Mouse (Mus musculus): ENCODE results near the gene Mical3.

Gene Mical3

GRCm38 (mm10) chr6:121084050-121084480 is 46.7 kb downstream of the Mical3 start:
- no peak for DNase-seq (ENCODE audit: low read depth, low spot score)

DNA sequence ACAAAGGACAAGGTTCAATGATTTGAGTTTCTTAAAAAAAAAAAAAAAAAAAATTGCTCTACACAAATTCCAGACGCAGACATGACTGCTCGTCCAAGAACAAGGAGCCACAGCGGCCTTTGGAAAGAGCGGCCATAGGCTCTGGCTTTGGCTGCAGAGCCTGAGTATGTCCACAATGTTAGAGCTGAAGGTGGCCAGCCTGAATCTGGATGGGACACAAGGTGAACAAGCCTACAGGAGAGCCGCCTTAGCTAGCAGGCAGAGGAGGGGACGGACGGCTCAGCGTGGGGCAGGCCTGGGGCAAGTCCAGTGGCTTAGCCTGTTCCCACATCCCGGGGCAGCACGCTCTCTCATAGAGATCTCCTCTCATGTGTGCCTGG is 48.7 kb downstream of the Mical3 start:
- DNase-seq (ENCODE audit: low read depth, low spot score) = no peak

DNA sequence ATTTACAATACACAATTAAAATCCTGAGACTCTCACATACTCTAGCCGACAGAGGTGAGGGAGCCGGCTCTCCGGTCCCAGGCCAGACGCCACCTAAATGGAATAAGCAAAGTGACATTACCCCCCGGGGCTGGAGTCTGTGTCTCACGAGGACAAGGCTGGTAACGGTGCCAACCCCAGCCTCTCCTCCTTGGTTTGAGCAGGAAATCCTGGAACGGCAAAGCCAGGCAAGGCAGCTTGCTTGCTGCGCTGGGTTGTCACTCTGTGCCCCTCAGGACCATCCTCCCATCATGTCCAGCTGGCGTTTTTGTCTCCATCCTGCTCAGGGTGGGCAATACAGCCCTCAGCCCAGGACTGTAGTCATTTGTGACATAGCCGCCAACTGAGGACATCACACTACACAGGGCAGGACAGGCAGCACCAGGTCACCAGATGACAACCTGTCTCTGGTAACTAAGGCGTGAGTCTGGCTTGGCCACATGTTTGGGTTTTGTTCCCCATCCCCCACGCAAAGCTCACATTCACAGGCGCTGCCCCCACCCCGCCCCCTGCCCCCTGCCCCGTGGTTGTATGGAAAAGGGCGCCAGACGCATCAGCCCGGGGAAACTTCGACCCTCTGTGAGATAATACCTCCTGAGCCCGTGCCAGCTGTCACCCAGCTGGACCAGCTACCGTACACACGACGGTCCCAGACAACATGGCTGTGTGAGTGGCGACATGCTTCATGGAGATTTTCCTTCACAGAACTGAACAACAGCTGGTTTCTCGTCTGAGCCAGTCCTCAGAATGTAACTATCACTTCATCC is 49.3 kb downstream of the Mical3 start:
- no peak for DNase-seq (ENCODE audit: low read depth, low spot score)

- DNase-seq (ENCODE audit: low read depth, low spot score) = no peak
Observed at GRCm38 (mm10) chr6:121078175-121078574, 52.6 kb downstream of the Mical3 start.

GRCm38 (mm10) chr6:121076929-121077566 is 53.8 kb downstream of the Mical3 start:
- DNase-seq (ENCODE audit: low read depth, low spot score) = no peak

GRCm38 (mm10) chr6:121075763-121076162 is 55.0 kb downstream of the Mical3 start:
- DNase-seq (ENCODE audit: low read depth, low spot score) = no peak

DNA sequence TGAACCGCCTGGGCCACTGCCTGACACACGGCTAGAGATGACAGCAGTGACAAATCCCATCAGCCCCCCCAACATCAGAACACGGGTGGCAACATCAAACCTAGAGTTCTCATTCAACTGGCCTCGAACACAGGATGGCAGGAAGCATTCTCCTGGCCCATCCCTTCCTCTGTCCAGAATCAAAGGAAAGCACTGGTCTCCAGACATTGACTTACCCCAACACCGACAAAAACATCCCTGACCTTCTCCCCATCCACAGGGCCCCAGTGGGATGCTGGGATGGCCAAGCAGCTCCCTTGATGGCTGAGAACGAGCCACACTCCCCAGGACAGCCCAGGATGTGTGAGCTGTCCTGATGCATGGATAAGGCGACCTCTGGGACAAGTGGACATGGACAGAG is 57.5 kb downstream of the Mical3 start:
- DNase-seq (ENCODE audit: low read depth, low spot score) = no peak

DNA sequence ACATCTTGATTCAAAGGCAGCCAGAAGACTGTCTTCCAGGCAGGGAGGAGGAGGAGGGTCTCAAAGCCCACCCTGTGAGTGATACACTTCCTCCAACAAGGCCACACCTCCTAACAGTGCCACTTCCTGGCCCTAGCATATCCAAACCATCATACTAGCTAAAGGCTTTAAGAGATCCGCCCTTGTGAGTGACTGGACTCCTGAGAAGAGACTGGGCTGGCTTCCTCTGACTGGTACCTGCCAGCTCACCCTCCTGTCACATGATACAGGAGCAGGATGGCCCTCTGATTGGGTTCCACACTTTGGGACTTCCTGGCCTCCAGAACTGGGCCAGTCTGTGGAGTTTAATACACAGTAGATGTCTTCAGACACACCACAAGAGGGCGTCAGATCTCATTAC is 58.2 kb downstream of the Mical3 start:
- DNase-seq (ENCODE audit: low read depth, low spot score) = no peak

GRCm38 (mm10) chr6:121070584-121071230 is 60.1 kb downstream of the Mical3 start:
- no peak for DNase-seq (ENCODE audit: low read depth, low spot score)

DNA sequence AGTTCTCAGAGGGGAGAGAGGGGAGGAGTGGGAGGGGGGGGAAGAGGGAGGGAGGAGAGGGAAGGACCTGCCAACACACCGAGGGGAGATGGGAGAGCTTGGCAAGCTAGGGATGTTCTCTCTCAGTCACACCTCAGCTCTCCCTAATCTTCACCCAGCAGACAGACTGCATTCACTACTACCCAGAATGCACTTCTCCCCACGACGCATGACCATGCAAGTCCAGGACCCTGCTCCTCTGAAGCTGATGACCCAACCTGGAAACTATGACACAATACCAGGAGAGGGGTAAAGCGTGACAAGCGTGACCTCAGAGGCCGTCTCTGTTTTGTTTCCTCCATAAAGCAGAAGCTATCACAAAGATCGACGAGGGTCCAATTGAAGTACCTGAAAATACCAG is 61.6 kb downstream of the Mical3 start:
- no peak for DNase-seq (ENCODE audit: low read depth, low spot score)

DNA sequence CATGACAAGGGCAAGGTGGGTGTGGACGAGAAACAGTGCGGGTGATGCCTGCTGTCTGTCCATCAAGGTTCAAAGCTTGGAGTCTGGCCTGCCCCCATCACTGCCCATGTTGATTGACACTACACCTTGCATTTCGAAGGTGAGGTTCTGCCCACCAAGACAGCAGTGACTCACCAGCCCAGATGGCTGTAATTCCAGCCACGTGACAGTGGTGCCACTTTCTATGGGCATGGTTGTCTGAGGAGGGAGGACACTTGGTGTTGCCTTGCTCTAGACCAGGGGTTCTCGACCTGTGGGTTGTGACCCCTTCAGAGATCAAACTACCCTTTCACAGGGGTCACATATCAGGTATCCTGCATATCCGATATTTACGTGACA is 62.7 kb downstream of the Mical3 start:
- no peak for DNase-seq (ENCODE audit: low read depth, low spot score)

- no peak for DNase-seq (ENCODE audit: low read depth, low spot score)
Observed at GRCm38 (mm10) chr6:121067426-121068086, 63.2 kb downstream of the Mical3 start.

DNA sequence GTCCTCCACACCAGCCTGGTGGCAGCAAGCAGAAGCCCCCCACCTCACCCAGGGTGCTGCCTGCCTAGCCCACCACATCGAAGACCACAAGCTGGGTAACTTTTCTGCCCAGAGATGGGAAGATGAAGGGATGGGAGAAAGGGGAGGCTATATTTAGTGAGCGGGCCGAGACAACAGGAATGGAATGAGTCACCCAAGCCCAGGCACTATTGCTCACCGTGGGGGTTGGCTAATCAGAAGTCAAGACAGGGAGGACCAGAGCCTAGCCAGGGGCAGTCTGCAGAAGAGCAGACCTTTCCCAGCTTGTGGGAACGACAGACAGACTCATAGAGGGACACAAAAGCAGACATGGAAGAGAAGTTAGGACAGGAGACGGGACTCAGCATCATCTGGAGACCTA is 64.0 kb downstream of the Mical3 start:
- no peak for DNase-seq (ENCODE audit: low read depth, low spot score)

- peak; percentile 86 for DNase-seq (ENCODE audit: low read depth, low spot score)
Observed at GRCm38 (mm10) chr6:121064356-121065015, 66.3 kb downstream of the Mical3 start.

DNA sequence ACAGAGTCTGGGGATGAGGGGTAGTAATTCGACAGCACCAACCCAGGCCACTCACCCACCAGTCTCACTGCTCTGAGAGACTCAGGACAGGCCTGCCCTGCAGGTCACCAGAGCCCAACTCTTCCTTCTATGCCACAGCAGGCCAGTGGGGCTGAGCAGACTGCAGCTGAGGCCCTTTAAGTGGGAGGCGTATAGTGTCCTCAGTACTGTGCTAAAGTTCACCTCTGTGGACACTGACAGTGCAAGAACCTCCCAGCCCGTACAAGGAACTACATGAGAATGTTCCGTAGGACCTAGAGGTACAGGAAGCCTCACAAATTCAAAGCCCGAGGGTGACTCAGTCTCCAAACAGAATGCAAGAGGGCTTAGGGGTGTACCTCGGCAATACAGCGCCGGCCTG is 67.0 kb downstream of the Mical3 start:
- no peak for DNase-seq (ENCODE audit: low read depth, low spot score)

DNA sequence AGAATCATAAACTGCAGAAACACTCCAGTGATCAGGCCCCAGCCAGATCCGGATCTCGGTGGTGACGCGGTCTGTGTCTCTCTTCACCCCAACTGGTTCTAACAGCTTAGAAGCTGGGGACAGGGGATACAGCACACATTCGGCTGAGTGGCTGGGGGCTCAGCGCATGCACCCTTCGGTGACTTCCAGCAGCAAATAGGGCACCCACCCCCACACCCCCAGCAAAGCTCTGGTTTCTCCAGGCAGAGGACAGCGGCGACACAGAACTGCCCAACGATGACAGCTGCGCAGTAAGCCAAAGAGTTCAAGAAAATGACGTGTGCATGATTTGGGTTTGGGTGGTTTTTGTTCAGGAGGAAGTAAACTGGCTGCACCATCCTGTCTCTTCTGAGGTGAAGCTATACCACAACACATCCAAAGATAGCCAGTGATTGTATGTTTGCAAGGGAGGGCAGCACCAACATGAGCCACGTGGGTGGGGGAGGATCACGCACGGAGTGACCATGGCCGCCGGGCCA is 67.8 kb downstream of the Mical3 start:
- DNase-seq (ENCODE audit: low read depth, low spot score) = no peak

GRCm38 (mm10) chr6:121058039-121058438 is 72.8 kb downstream of the Mical3 start:
- no peak for DNase-seq (ENCODE audit: low read depth, low spot score)

GRCm38 (mm10) chr6:121057181-121057956 is 73.4 kb downstream of the Mical3 start:
- DNase-seq (ENCODE audit: low read depth, low spot score) = no peak

DNA sequence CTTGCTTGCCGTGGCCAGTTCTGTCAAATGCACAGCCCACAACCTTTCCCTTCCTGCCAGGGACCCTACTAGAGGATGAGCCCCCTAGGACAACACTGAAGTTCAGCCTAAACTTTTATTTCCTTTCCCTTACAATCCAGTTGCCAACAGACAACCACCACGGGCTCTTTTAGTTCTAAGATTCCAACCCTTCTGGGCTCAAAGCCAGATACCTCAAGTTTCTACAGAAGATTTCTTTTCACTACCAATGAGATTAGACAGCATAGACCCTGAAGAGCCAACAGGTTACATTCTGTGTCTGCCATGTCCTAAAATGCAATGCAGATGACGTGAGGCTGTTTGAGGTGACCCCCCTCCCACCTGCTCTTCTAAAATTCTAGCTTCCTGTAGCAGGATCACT is 75.3 kb downstream of the Mical3 start:
- no peak for DNase-seq (ENCODE audit: low read depth, low spot score)

DNA sequence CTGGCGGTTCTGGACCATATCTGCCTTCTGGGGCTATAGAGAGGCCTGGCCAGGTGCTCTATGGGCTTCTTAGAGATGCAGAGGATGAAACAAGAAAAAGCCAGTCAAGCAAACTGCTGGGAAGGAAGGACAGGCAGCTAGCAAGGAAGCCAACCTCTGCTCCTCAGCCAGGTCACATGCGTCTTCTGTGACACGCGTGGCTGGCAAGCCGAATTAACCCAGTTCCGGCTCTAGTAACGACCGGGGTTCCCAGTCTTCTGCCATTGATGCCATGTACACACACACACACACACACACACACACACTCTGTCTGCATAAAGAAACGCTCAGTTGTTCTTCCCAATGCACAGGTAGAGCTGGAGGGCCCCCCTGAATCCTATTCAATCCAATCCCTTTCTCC is 75.9 kb downstream of the Mical3 start:
- DNase-seq (ENCODE audit: low read depth, low spot score) = no peak

GRCm38 (mm10) chr6:121054340-121054739 is 76.5 kb downstream of the Mical3 start:
- DNase-seq (ENCODE audit: low read depth, low spot score) = no peak

Measured in WW6 (cell line).